Mouse (Mus musculus): ENCODE data around the gene Lpin3. TPM values are rescaled to one million over a fixed set of nuclear protein-coding genes. Genes with fewer than 3 reads are reported as not detected.

The Lpin3 gene
- polyA plus RNA-seq, 1 experiment from 2014 or later, result 2.8 TPM

DNA sequence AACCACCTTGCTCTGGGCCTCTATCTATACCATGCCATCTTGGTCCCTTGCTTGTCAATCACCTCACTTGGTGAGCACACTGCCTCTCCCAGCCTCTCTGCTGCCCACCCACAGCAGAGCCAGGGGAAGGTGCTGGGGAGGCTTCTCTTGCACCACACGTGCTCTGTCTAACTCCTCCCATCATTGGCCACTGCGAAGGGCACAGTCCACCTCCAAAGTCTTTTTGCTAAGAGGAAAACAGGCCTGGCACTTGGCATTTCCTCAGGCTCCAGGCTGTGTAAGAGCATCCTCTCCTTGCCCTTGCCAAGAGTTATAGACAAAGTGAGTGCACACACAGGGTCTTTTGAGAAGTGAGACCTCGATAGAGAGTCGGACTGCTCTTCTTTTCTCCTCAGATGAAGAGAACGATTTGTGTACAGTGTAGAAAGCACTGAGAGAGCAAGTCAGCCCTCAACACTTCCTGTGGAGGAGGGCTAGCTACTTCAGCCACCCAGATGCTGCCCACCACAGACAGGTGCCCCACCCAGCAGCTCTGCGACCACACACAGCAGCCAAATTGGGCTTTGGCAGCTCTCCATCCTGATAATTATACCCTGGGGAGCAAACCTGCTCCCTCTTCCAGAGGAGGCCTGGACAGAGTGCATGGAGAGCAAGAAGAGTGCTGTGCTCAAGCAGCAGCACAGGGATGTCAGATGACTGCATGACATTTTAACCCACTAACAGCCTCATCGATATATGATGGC lies 72.8 kb downstream of the Lpin3 start:
- Histone ChIP-seq H3K27me3 (ENCODE audit: control insufficient read depth, insufficient read depth, low read length) (no peaks in the 10 kb centered on the region), H3K9ac (replicated peaks; ENCODE audit: low read depth, low read length) (no peak overlapping the region), H3K27ac (ENCODE audit: low read length) (no peak overlapping the region), H3K4me1 (ENCODE audit: control insufficient read depth, insufficient read depth, low read length) (no peaks in the 10 kb centered on the region), H3K4me2 (replicated peaks; ENCODE audit: low read depth, low read length) (no peak overlapping the region), H3K36me3 (ENCODE audit: control insufficient read depth, insufficient read depth, low read length) (peaks cover 78% of the 10 kb centered on the region), H3K4me3 (ENCODE audit: low read depth, low read length) (no peak overlapping the region), H3K9me3 (ENCODE audit: control insufficient read depth, low read depth, low read length) (no peaks in the 10 kb centered on the region)
- no peak for ATAC-seq (ENCODE audit: insufficient number of reproducible peaks, insufficient read depth, low FRiP score, low read depth)
- WGBS, result 78% methylated on average over 7 of the region's 7 CpGs

DNA sequence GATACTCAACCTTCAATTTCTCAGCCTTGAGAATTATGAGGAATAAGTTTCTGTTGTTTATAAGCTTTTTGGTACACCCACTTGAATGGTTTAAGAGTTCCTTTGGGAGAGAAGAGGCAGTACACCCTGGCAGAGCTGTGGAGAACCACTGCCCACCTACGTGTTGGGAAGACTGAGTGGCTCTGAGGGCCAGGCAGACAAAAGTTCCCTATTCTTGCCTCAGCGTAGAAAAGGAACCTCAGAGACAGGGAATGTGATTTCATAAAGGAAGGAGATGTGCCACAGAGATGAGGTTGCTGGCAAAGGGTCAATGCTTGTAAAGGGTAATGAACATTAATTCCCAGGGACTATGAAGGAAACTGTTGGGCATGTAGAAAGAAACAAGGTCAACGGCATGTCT lies 74.1 kb downstream of the Lpin3 start:
- H3K9me3 ChIP-seq (ENCODE audit: control insufficient read depth, low read depth, low read length), result no peaks in the 10 kb centered on the region
- no peak overlapping the region for H3K27ac ChIP-seq (ENCODE audit: low read length)
- H3K27me3 ChIP-seq (ENCODE audit: control insufficient read depth, insufficient read depth, low read length), result no peaks in the 10 kb centered on the region
- no peak overlapping the region for H3K4me2 ChIP-seq (replicated peaks; ENCODE audit: low read depth, low read length)
- no peak overlapping the region for H3K4me3 ChIP-seq (ENCODE audit: low read depth, low read length)
- H3K36me3 ChIP-seq (ENCODE audit: control insufficient read depth, insufficient read depth, low read length), result peaks cover 74% of the 10 kb centered on the region
- no peak overlapping the region for H3K9ac ChIP-seq (replicated peaks; ENCODE audit: low read depth, low read length)
- 93% methylated on average over 3 of the region's 3 CpGs for WGBS
- ATAC-seq (ENCODE audit: insufficient number of reproducible peaks, insufficient read depth, low FRiP score, low read depth), result no peak
- no peaks in the 10 kb centered on the region for H3K4me1 ChIP-seq (ENCODE audit: control insufficient read depth, insufficient read depth, low read length)

DNA sequence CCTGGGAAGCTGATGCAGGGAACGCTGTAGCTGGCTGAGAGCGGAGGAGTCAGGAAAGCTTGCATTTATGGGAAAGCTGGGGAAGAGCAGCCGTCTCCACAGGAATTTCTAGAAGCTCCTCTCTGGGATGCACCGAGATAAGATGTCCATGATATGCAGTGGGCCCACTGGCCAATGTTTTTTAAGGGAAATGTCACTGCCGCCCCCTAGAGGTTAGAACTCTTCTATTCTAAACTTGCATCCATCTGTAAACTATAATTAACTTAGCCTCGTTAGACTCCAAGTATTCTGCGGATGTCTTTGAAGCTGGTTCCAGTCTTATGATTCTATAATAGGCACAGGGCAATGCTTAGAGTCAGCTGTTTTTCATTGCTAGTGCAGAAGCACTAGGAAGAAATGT lies 74.9 kb downstream of the Lpin3 start:
- peaks cover 74% of the 10 kb centered on the region for H3K36me3 ChIP-seq (ENCODE audit: control insufficient read depth, insufficient read depth, low read length)

More for the DNA sequence above, 74.9 kb downstream of the Lpin3 start:
- no peaks in the 10 kb centered on the region for H3K27me3 ChIP-seq (ENCODE audit: control insufficient read depth, insufficient read depth, low read length)
- H3K4me3 ChIP-seq (ENCODE audit: low read depth, low read length), result no peak overlapping the region
- 75% methylated on average over 7 of the region's 7 CpGs for WGBS
- no peak for ATAC-seq (ENCODE audit: insufficient number of reproducible peaks, insufficient read depth, low FRiP score, low read depth)
- no peak overlapping the region for H3K4me2 ChIP-seq (replicated peaks; ENCODE audit: low read depth, low read length)
- no peak overlapping the region for H3K27ac ChIP-seq (ENCODE audit: low read length)
- no peaks in the 10 kb centered on the region for H3K4me1 ChIP-seq (ENCODE audit: control insufficient read depth, insufficient read depth, low read length)
- no peak overlapping the region for H3K9ac ChIP-seq (replicated peaks; ENCODE audit: low read depth, low read length)
- H3K9me3 ChIP-seq (ENCODE audit: control insufficient read depth, low read depth, low read length), result no peaks in the 10 kb centered on the region

Other genes with a start within 250 kb of the Lpin3 start
- gene Top1, start 234.8 kb upstream of the Lpin3 start, polyA plus RNA-seq (2014; fragmentation: Nextera tagmentation; extraction: Ambion mirVana), result 78.6 and 88.5 TPM in 2 replicates
- 45.9 and 48.9 TPM in 2 replicates for gene Plcg1, start 149.4 kb upstream of the Lpin3 start, polyA plus RNA-seq (2014; fragmentation: Nextera tagmentation; extraction: Ambion mirVana)
- gene Zhx3, start 7.7 kb upstream of the Lpin3 start, polyA plus RNA-seq (2014; fragmentation: Nextera tagmentation; extraction: Ambion mirVana), result 9.8 and 10.5 TPM in 2 replicates
- gene Emilin3, start 31.7 kb downstream of the Lpin3 start, polyA plus RNA-seq (2014; fragmentation: Nextera tagmentation; extraction: Ambion mirVana), result 23.2 and 25.8 TPM in 2 replicates
- gene Chd6, start 228.4 kb downstream of the Lpin3 start, polyA plus RNA-seq (2014; fragmentation: Nextera tagmentation; extraction: Ambion mirVana), result 44.9 and 52.2 TPM in 2 replicates

Measured in stomach, embryonic 14.5 days (tissue).